Mouse (Mus musculus) megakaryocyte-erythroid progenitor cell, adult 5-6 weeks (primary cell): ENCODE data around the gene Gm2244. TPM values are rescaled to one million over a fixed set of nuclear protein-coding genes. Genes with fewer than 3 reads are reported as not detected.
"Not testable (repeated sequence)": the region's sequence is repeated elsewhere in the genome, so short reads cannot be mapped to it uniquely, and the experiment has no call there.

Experiments
- ATAC-seq: replicated peaks from 2 replicates; pipeline ENCODE4 v1.8.0; 2016; ENCODE audit warnings: mild to moderate bottlenecking, inconsistent platforms; ENCODE audit not compliant: severe bottlenecking, poor library complexity, low FRiP score, low TSS enrichment
- total RNA-seq, 2 experiments: library from RNA; stranded (forward) in 1 of 2; stranded (reverse) in 1 of 2; fragments of 200-1000, 215-1000 nt in 1 of 2; fragments of >200 nt in 1 of 2; fragmentation: Nextera tagmentation in 1 of 2; gene quantifications; 2 replicates each; pipeline ENCODE4 v1.2.3; 2014 to 2017

Gm2244 gene
- not detected in 2 replicates for total RNA-seq (2014; fragmentation: Nextera tagmentation)
- not detected in 2 replicates for total RNA-seq (2017)

- ATAC-seq = not testable (repeated sequence)
Measured at GRCm38 (mm10) chr14:19549863-19550262, at the start of gene Gm2244. Gene Gm2244 (minus strand): TSS chr14:19549963.

DNA sequence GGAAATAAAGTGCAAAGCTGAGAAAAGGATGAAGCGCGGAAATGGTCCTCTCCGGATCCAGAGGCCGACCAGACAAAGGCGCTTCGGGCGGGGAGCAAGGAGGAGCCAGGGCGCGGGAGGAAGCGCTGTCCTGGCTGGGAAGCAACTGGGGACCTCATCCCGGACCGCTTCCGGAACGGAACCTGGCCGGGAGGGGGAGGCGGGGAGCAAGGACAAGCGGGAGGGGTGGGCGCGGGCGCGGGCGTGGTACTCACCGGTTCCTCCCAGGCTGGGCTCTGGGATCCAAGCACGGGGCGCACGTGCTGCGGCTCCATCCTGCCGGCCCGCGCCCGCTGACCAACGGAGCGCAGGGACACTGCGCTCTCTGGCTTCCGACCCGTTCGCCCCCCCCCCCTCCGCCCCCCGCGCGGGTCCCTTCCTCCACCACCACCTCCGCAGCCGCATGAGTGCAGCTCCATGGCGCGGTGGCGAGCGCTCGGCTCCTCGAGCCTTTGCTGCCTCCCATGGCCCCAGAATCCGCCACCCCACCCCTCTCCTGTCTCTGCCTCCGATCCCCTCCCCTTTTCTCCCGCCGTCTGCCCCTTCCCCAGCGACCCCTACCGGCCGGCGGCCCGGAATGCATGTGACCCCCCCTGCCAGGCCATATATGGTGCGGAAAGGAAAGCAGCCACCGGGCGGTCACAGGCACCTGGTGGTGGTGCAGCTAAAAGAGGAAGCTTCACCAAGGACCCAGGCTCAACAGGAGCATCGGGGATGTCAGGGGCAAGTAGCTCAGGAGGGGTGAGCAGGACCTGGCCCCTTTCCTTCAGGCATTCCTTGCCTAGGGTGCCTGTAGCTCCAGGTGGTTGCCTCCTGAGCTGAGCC, 35.3 kb upstream of the Gm2244 start, which contains the start of gene Gm2237:
TSS of gene Gm2237 (minus strand) at position 332 of the 864 bp plus-strand sequence.
- not testable (repeated sequence) for ATAC-seq

Other genes starting within 250 kb of the Gm2244 start
- 5.1 and 14.0 TPM in 2 replicates for gene Gm21738, start 131.0 kb downstream of the Gm2244 start, total RNA-seq (2014; fragmentation: Nextera tagmentation)
- 11.0 TPM in 1 of 2 replicates, not detected in the other for gene Gm21738, start 131.0 kb downstream of the Gm2244 start, total RNA-seq (2017)
- gene Gm2237, start 35.2 kb upstream of the Gm2244 start, total RNA-seq (2014; fragmentation: Nextera tagmentation) = 1.9 and 5.1 TPM in 2 replicates
- gene Gm2237, start 35.2 kb upstream of the Gm2244 start, total RNA-seq (2017) = 0.08 TPM in 1 of 2 replicates, not detected in the other
- not detected in 2 replicates for gene Gm5458, start 52.6 kb upstream of the Gm2244 start, total RNA-seq (2014; fragmentation: Nextera tagmentation)
- gene Gm5458, start 52.6 kb upstream of the Gm2244 start, total RNA-seq (2017) = not detected in 2 replicates
- not detected in 2 replicates for gene Nid2, start 201.3 kb upstream of the Gm2244 start, total RNA-seq (2014; fragmentation: Nextera tagmentation)
- gene Nid2, start 201.3 kb upstream of the Gm2244 start, total RNA-seq (2017) = 0.23 TPM in 1 of 2 replicates, not detected in the other